Mouse (Mus musculus) kidney, adult 18-20 months (tissue): Measurements from ENCODE around the gene Zfp982.
A peak's percentile ranks its signal among the peaks of the same experiment; 100 is the strongest.
"Not testable (repeated sequence)": the region's sequence is repeated elsewhere in the genome, so short reads cannot be mapped to it uniquely, and the experiment has no call there.

Source experiments
- DNase-seq: peaks from one replicate; pipeline ENCODE4 v3.0.0; 2021

Gene Zfp982

DNA sequence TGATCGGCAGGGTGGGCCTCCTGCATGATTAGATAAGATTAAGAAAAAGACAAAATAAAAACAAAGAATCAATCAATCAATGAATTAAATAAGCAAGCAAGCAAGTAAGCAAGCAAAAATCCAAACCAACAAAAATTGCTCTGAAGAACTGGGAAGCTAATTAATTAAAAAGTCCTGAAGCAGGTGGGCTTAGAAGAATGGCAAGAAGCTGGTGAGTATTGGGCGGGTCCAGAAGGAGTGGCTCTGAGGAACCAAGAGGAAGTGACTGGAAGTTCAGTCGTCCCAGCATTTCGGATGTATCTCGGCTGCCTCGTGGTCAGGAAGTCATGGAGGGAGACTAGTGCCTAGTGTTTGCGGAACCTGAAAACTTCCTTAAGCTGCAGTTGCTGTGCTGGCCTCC lies at the start of gene Zfp982:
Gene Zfp982 (plus strand): TSS at position 301 of the 400 bp plus-strand sequence.
- DNase-seq: not testable (repeated sequence)

DNA sequence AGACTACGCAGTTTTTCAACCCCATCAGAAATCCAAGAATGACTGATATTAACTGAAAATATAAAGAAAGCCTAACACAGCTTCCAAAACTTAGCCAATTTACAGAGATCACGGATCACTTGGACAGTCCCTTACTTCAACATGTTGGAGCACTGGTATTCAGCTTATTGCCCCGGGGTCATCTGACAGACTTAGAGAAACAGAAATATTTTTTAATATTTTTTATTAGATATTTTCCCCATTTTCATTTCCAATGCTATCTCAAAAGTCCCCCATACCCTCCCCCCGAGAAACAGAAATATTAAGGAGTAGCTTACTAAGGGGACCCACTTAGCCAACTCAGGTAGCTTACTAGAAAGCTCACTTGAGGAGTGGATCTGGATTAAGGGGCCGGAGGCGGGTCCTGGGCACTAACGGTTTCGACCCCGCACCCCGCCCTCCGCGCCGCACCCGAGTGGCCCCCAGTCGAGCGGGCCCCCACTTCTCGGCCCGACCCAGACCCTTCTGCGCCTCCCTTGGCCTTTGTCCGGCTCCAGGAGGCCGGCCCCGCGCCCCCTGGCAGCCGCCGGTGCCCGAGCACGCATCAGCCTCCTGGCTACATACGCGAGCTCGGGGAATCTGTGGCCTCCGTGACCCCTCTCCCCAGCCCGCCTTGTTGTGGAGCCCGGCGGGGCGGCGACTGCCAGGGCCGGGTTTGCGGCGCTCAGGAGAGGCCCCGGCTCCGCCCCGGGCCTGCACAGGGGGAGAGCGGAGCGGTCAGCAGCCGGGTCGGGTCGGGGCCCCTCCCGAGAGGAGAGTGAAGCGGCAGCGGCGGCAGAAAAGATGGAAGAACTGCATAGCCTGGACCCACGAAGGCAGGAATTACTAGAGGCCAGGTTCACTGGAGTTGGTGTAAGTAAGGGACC lies 49.3 kb upstream of the Zfp982 start:
- DNase-seq: peak; percentile 34

DNA sequence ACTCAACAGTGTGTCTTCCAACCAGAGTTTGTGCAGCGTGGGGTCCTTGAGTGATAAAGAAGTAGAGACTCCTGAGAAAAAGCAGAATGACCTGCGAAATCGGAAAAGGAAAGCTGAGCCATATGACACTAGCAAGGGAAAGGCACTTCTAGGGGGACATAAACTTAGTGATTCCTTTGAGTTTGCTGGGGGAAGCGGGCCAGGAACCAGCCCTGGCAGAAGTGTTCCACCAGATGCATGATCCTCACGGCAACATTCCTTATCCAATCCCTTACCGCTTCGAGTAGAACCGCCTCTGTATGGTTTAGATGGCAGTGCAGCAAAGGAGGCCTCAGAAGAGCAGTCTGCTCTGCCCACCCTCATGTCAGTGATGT lies 48.7 kb upstream of the Zfp982 start:
- DNase-seq: not testable (repeated sequence)

DNA sequence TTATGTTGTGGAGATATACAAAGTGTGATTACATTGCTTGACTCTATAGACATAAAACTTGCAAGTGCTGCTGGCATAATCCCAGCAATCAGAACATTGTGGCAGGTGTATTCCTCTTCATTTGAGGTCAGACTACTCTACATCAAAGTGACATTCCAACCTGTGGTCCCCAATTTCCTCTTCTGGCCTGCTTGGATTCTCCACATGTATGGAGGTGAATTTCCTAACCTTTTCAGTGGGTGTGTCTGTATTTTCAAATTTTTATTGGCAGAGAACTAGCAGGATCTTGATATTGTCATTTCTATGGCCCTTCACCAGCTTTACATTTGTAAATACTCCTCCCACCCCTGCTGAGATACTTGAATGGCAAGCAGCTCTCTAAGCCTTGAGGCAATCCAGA lies 46.8 kb upstream of the Zfp982 start:
- not testable (repeated sequence) for DNase-seq

DNA sequence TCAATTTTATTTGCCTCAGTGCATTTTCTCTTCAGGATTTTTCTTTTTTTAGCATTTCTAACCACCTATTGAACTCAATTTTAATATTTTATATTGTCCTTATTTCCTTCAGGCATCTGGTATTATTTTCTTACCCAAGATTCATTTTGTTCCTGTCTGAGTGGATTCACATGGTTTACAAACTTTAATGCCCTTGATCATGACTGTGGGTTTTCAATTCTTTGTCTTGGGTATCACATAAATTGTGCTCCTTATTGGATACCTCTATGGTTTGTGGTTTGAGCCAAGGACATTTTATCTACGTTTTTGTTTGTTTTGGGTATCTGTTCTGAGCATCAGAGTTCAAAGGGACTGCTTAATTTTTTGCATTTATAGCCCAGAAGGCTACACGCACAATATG lies 43.9 kb upstream of the Zfp982 start:
- DNase-seq: no peak

- DNase-seq: no peak
Measured at GRCm38 (mm10) chr4:147449099-147449581, 43.1 kb upstream of the Zfp982 start.

GRCm38 (mm10) chr4:147449986-147450385 lies 42.2 kb upstream of the Zfp982 start:
- DNase-seq: not testable (repeated sequence)

DNA sequence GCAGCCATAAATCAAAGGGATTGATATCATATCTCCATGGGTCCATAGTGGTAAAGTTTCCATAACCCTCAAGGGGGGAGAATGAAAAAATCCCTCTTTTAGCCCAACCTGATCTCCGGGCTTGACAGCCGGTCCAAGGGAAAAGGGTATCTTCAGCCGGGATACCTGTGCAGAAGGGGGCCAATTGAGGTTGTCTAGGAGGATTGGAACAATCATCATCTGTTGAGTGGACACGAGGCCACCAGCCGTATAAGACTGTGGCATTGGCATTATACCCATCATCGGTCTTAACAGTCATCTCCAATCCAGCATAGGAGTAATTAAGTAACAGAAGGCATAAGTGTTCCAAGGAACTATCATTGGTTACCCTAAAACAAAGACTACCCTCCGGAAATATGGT lies 25.0 kb upstream of the Zfp982 start:
- DNase-seq: not testable (repeated sequence)

DNA sequence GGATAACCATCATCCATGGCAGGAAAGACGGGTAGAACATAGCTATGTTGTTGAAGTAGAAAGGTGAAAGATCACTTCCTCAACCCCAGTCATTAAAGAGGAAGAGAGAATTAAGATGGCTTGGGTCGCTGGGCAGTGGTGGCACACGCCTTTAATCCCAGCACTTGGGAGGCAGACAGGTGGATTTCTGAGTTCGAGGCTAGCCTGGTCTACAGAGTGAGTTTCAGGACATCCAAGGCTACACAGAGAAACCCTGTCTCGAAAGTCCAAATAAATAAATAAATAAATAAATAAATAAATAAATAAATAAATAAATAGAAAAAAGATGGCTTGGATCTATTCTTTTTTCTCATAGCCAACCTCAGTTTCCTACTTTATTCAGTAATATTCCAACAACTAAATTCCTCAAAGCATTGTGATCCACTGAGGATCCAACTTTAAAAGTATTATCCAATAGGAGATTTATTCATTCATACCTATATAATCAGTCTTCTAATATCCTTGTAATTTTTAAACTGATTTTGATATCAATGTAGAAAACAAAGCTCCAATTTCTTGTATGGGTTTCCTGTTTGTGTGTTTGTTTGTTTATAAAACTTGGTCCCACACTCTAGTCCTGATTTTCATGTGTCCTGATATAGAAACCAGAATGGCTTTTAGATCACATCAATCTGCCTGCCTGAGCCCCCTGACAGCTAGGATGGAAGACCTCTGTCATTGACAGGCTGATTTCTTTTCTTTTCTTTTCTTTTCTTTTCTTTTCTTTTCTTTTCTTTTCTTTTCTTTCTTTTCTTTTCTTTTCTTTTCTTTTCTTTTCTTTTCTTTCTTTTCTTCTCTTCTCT lies 6.8 kb downstream of the Zfp982 start:
- not testable (repeated sequence) for DNase-seq

GRCm38 (mm10) chr4:147509174-147509573 lies 17.0 kb downstream of the Zfp982 start:
- DNase-seq: no peak

DNA sequence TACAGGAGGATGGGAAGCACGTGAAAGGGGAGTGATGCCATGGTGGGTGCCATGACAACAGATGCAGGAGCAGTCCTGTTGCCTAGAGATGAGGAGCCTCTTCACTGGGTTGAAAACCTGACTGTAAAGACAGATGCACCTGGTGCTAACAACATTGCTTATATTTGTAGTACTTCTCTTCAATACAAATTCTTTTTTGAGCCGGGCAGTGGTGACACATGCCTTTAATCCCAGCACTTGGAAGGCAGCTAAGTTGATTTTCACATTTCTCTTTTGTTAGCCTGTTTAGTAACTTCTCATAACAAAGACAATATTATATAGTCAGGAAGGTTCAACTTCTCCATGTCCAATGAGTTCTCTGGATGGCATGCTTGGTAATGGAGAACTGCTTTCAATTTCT lies 26.8 kb downstream of the Zfp982 start:
- no peak for DNase-seq

- DNase-seq: no peak
Measured at GRCm38 (mm10) chr4:147520100-147520499, 27.9 kb downstream of the Zfp982 start.

- no peak for DNase-seq
Measured at GRCm38 (mm10) chr4:147525125-147525524, 32.9 kb downstream of the Zfp982 start.

GRCm38 (mm10) chr4:147530366-147530765 lies 38.1 kb downstream of the Zfp982 start:
- DNase-seq: no peak

DNA sequence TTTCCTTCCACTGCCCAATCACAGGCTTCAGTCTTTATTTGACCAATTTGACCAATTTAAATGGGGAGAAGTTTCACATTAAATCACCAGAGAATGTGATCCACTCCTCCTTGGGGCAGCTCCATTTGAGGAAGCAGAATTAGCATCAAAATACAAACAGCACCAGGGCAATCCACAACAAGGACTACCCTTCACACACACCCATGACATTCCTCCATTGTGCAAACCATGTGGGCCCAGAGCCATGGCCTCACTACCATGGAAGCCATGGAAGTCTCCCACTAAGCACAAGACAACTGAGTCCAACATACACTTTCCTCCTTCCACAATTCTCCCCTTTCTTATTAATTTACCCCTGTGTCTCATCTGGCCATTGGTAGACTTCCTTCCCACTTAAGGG lies 43.7 kb downstream of the Zfp982 start:
- DNase-seq: not testable (repeated sequence)

- no peak for DNase-seq
Measured at GRCm38 (mm10) chr4:147537702-147538101, 45.5 kb downstream of the Zfp982 start.

GRCm38 (mm10) chr4:147539918-147540317 lies 47.7 kb downstream of the Zfp982 start, which contains the start of gene Gm16503:
TSS of gene Gm16503 (plus strand) at chr4:147540218.
- DNase-seq: not testable (repeated sequence)

GRCm38 (mm10) chr4:147541105-147541504 lies 48.9 kb downstream of the Zfp982 start:
- DNase-seq: no peak

DNA sequence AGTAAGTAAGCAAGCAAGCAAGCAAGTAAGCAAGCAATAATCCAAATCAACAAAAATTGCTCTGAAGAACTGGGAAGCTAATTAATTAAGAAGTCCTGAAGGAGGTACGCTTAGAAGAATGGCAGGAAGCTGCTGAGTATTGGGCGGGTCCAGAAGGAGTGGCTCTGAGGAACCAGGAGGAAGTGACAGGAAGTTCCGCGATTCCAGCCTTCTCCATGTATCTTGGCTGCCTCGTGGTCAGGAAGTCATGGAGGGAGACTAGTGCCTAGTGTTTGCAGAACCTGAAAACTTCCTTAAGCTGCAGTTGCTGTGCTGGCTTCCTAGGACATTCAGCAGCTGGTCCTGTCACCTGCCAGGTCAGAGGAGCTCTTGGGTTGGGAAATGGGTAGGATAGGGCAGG lies 60.9 kb downstream of the Zfp982 start, which contains the start of gene Zfp985:
Gene Zfp985 (plus strand): TSS at position 207 of the 400 bp plus-strand sequence.
- DNase-seq: not testable (repeated sequence)

GRCm38 (mm10) chr4:147554361-147554760 lies 62.1 kb downstream of the Zfp982 start:
- DNase-seq: not testable (repeated sequence)

- DNase-seq: not testable (repeated sequence)
Measured at GRCm38 (mm10) chr4:147556921-147557320, 64.7 kb downstream of the Zfp982 start.

GRCm38 (mm10) chr4:147558011-147558410 lies 65.8 kb downstream of the Zfp982 start:
- DNase-seq: not testable (repeated sequence)

GRCm38 (mm10) chr4:147559096-147559495 lies 66.9 kb downstream of the Zfp982 start:
- DNase-seq: not testable (repeated sequence)
